Mouse (Mus musculus) hindbrain, postnatal 0 days (tissue): ENCODE data around the gene Hes6. TPM values are rescaled to one million over a fixed set of nuclear protein-coding genes. Genes with fewer than 3 reads are reported as not detected.

ENCODE experiments used
- ATAC-seq: fragments of 200-750 bp; cut with Nextera tagmentation; 2 replicates; pipeline ENCODE4 v1.8.0; 2017; ENCODE audit warnings: mild to moderate bottlenecking, moderate TSS enrichment, moderate library complexity
- DNase-seq: peaks from one replicate; pipeline ENCODE4 v3.0.0-alpha.2; 2015; ENCODE audit warnings: low spot score
- H3K27ac ChIP-seq: fragments of 300-500 bp; sonication (generic); 2 replicates; pipeline ENCODE4 v1.5.1; 2014; ENCODE audit warnings: mild to moderate bottlenecking
- H3K27me3 ChIP-seq: fragments of 300-500 bp; sonication (generic); 2 replicates; pipeline ENCODE4 v1.6.1; 2014; ENCODE audit warnings: low read length, mixed read lengths; ENCODE audit not compliant: insufficient read depth
- H3K36me3 ChIP-seq: fragments of 300-500 bp; sonication (generic); 2 replicates; pipeline ENCODE4 v1.6.1; 2014; ENCODE audit warnings: low read length, mixed read lengths; ENCODE audit not compliant: insufficient read depth
- H3K4me1 ChIP-seq: fragments of 300-500 bp; sonication (generic); 2 replicates; pipeline ENCODE4 v1.6.1; 2014; ENCODE audit warnings: antibody characterized with exemption, low read length, mixed read lengths; ENCODE audit not compliant: insufficient read depth
- H3K4me2 ChIP-seq: fragments of 300-500 bp; sonication (generic); 2 replicates; pipeline ENCODE4 v1.6.1; 2014; ENCODE audit warnings: low read depth, mild to moderate bottlenecking, low read length, moderate library complexity, mixed read lengths
- H3K4me3 ChIP-seq: fragments of 300-500 bp; sonication (generic); 2 replicates; pipeline ENCODE4 v1.5.1; 2014; ENCODE audit warnings: low read length
- H3K9ac ChIP-seq: fragments of 300-500 bp; sonication (generic); replicated peaks from 2 replicates; pipeline ENCODE4 v1.6.1; 2014; ENCODE audit warnings: mild to moderate bottlenecking, low read length, moderate library complexity, mixed read lengths
- H3K9me3 ChIP-seq: fragments of 300-500 bp; sonication (generic); 2 replicates; pipeline ENCODE4 v1.6.1; 2016; ENCODE audit warnings: low read length, mixed read lengths
- CTCF ChIP-seq: IDR thresholded peaks from 2 replicates; pipeline ENCODE4 v1.5.1; 2016; ENCODE audit warnings: antibody characterized with exemption, control low read depth, low read depth
- WGBS: fragments of 180-500 bp; shearing (Covaris S2); extraction: QIAGEN DNeasy Blood & Tissue Kit; methylation state at CpG from one replicate; pipeline ENCODE4 v1.1.7; 2014; 5-methylcytosine and 5-hydroxymethylcytosine counted together
- polyA plus RNA-seq: library from polyadenylated mRNA; unstranded; fragments of >200 nt; fragmentation: Nextera tagmentation; extraction: Ambion mirVana; gene quantifications from 2 replicates; pipeline ENCODE4 v1.2.1, GENCODE M21; 2015
- total RNA-seq: library from RNA; depleted of rRNA; stranded (reverse); fragments of >200 nt; gene quantifications from 2 replicates; pipeline ENCODE4 v1.2.3, GENCODE M21; 2014

Hes6 gene
- total and polyA plus RNA-seq, 2 experiments from 2014 or later = 129 to 160 TPM

GRCm38 (mm10) chr1:91390369-91390768, 23.5 kb downstream of the Hes6 start:
- Histone ChIP-seq H3K36me3 (peaks cover 28% of the 10 kb centered on the region), H3K27me3 (no peaks in the 10 kb centered on the region), H3K4me2 (no peak overlapping the region), H3K4me1 (0 out of 2 replicates have a peak, but pooled peaks cover 3% of the 10 kb centered on the region), H3K4me3 (no peak overlapping the region), H3K9me3 (no peaks in the 10 kb centered on the region), H3K9ac (no peak overlapping the region), H3K27ac (no peak overlapping the region)
- DNase-seq = no peak
- WGBS = 92% methylated on average over 5 of the region's 5 CpGs
- no peak for ATAC-seq
- no peak for TF ChIP-seq CTCF

GRCm38 (mm10) chr1:91381091-91381471, 32.8 kb downstream of the Hes6 start:
- Histone ChIP-seq H3K9me3 (no peaks in the 10 kb centered on the region), H3K9ac (no peak overlapping the region), H3K4me3 (no peak overlapping the region), H3K36me3 (peaks cover 84% of the 10 kb centered on the region), H3K27ac (no peak overlapping the region), H3K27me3 (no peaks in the 10 kb centered on the region), H3K4me2 (no peak overlapping the region), H3K4me1 (no peaks in the 10 kb centered on the region)
- no peak for TF ChIP-seq CTCF
- DNase-seq = no peak
- ATAC-seq = no peak
- 95% methylated on average over 4 of the region's 4 CpGs for WGBS

GRCm38 (mm10) chr1:91380453-91381090, 33.3 kb downstream of the Hes6 start:
- peak; percentile 88 for ATAC-seq
- WGBS = 54% methylated on average over 7 of the region's 7 CpGs

DNA sequence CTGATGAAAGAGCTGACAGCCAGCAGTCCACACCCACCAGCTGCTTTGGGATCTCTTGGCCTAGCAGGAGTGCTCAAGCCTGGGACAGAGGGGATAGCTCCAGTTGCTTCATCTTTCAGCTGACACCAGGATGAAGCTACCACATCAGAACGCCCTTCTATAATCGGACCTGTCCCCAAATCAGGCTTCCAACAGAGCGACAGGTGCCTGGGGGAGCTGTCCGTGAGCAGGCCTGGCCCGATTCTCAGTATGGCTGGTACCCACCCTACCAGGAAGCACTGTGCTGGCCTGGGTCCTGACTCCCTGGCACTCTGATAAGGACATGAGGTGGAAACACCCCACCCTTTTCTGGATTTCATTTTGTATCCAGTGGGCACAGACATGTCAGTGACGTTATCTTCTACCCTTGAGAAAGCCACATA, 40.4 kb downstream of the Hes6 start:
- Histone ChIP-seq H3K4me3 (no peak overlapping the region), H3K4me1 (no peaks in the 10 kb centered on the region), H3K27ac (no peak overlapping the region), H3K4me2 (no peak overlapping the region), H3K9ac (no peak overlapping the region), H3K9me3 (no peaks in the 10 kb centered on the region), H3K27me3 (no peaks in the 10 kb centered on the region), H3K36me3 (peaks cover 72% of the 10 kb centered on the region)
- DNase-seq (no peak), ATAC-seq (no peak)
- TF ChIP-seq CTCF = no peak
- WGBS = 91% methylated on average over 6 of the region's 6 CpGs

More at GRCm38 (mm10) chr1:91380453-91381090, 33.3 kb downstream of the Hes6 start:
- no peaks in the 10 kb centered on the region for H3K27me3 ChIP-seq
- no peaks in the 10 kb centered on the region for H3K9me3 ChIP-seq
- H3K4me3 ChIP-seq = no peak overlapping the region
- H3K27ac ChIP-seq = no peak overlapping the region
- peaks cover 88% of the 10 kb centered on the region for H3K36me3 ChIP-seq
- DNase-seq = peak; percentile 91
- TF ChIP-seq CTCF = peak; percentile 94
- no peak overlapping the region for H3K4me2 ChIP-seq
- no peak overlapping the region for H3K9ac ChIP-seq
- H3K4me1 ChIP-seq = no peaks in the 10 kb centered on the region

DNA sequence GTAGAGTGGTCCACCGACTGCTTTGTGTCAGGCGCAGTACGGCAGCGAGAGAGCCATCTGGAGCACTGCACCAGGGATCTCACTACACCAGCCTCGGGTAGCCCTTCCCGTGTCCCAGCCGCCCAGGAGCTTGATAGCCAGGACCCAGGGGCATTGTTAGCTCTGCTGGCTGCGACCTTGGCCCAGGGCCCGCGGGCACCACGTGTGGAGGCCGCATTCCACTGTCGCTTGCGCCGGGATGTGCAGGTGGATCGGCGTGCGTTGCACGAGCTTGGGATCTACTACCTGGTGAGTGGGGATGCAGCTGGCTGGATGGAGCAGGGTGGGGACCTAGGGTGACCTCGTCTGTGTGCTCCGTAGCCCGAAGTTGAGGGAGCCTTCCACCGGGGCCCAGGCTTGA, 43.8 kb downstream of the Hes6 start:
- Histone ChIP-seq H3K4me3 (no peak overlapping the region), H3K36me3 (peaks cover 38% of the 10 kb centered on the region), H3K27ac (no peak overlapping the region), H3K27me3 (no peaks in the 10 kb centered on the region), H3K9me3 (no peaks in the 10 kb centered on the region), H3K4me2 (no peak overlapping the region), H3K9ac (no peak overlapping the region), H3K4me1 (peaks cover 6% of the 10 kb centered on the region; the same call in 1 of the 2 replicates)
- WGBS = 88% methylated on average over 23 of the region's 23 CpGs
- ATAC-seq (0 out of 2 replicates have a peak, but pooled peaks have one; percentile 21), DNase-seq (no peak)
- no peak for TF ChIP-seq CTCF

DNA sequence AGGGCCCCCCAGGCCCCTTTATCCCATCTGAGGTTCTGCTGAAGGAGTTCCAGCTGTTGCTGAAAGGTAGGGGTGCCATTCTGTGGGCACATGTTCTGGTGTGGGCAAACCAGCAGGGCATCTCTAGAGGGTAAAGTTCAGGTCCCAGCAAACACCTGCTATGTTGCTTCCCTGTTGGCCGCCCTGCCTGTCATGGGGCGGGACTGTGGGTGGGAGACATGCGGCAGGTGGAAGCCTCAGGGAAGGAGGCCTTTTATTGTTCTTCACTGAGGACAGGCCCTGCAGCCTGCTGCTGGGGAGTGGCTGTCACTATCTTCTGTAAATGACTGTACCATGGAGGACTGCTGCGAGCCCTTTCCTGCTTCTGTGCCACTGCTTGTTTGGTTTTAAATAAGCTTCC, 44.4 kb downstream of the Hes6 start:
- 61% methylated on average over 4 of the region's 4 CpGs for WGBS
- Histone ChIP-seq H3K9me3 (no peaks in the 10 kb centered on the region), H3K4me3 (no peak overlapping the region), H3K4me1 (peaks cover 6% of the 10 kb centered on the region; the same call in 1 of the 2 replicates), H3K9ac (no peak overlapping the region), H3K27ac (no peak overlapping the region), H3K27me3 (no peaks in the 10 kb centered on the region), H3K36me3 (peaks cover 32% of the 10 kb centered on the region), H3K4me2 (no peak overlapping the region)
- ATAC-seq = no peak
- no peak for TF ChIP-seq CTCF
- no peak for DNase-seq

- H3K4me3 ChIP-seq = no peak overlapping the region
- H3K4me2 ChIP-seq = no peak overlapping the region
- H3K36me3 ChIP-seq = peaks cover 11% of the 10 kb centered on the region
- TF ChIP-seq CTCF = no peak
- peaks cover 6% of the 10 kb centered on the region; the same call in 1 of the 2 replicates for H3K4me1 ChIP-seq
- no peak for ATAC-seq
- no peak for DNase-seq
- no peak overlapping the region for H3K27ac ChIP-seq
- H3K27me3 ChIP-seq = no peaks in the 10 kb centered on the region
- H3K9me3 ChIP-seq = no peaks in the 10 kb centered on the region
- no peak overlapping the region for H3K9ac ChIP-seq
- WGBS = 95% methylated on average over 3 of the region's 3 CpGs
These were observed 46.5 kb downstream of the Hes6 start for GRCm38 (mm10) chr1:91367295-91367694.
